Mouse (Mus musculus): Measurements from ENCODE around the gene Adamts8. TPM values are rescaled to one million over a fixed set of nuclear protein-coding genes. Genes with fewer than 3 reads are reported as not detected.

Gene Adamts8
- polyA plus RNA-seq, 1 experiment from 2014 or later = 1.4 TPM

GRCm38 (mm10) chr9:30918466-30919356 lies 23.7 kb upstream of the Adamts8 start:
- DNase-seq (ENCODE audit: low spot score) = peak; percentile 11
- no peak for ATAC-seq (ENCODE audit: low FRiP score)
- Histone ChIP-seq H3K27ac (ENCODE audit: low read depth, low read length) (no peak overlapping the region), H3K9me3 (ENCODE audit: control insufficient read depth, low read length) (no peaks in the 10 kb centered on the region), H3K4me1 (replicated peaks; ENCODE audit: control insufficient read depth, insufficient read depth, low read length) (0 out of 2 replicates have a peak, but pooled peaks cover 2% of the 10 kb centered on the region), H3K4me2 (replicated peaks; ENCODE audit: low read depth, low read length) (no peak overlapping the region), H3K4me3 (ENCODE audit: low read depth, low read length) (no peak overlapping the region), H3K36me3 (ENCODE audit: control insufficient read depth, insufficient read depth, low read length) (no peaks in the 10 kb centered on the region), H3K27me3 (ENCODE audit: control insufficient read depth, insufficient read depth, low read length) (peaks cover 16% of the 10 kb centered on the region), H3K9ac (ENCODE audit: low read depth, low read length) (no peak overlapping the region)
- WGBS = 61% methylated on average over 12 of the region's 12 CpGs

- no peak overlapping the region for H3K4me3 ChIP-seq (ENCODE audit: low read depth, low read length)
- no peak overlapping the region for H3K4me2 ChIP-seq (replicated peaks; ENCODE audit: low read depth, low read length)
- DNase-seq (ENCODE audit: low spot score) (no peak), ATAC-seq (ENCODE audit: low FRiP score) (no peak)
- 88% methylated on average over 9 of the region's 9 CpGs for WGBS
- no peaks in the 10 kb centered on the region for H3K36me3 ChIP-seq (ENCODE audit: control insufficient read depth, insufficient read depth, low read length)
- H3K27me3 ChIP-seq (ENCODE audit: control insufficient read depth, insufficient read depth, low read length) = peaks cover 16% of the 10 kb centered on the region
- H3K9me3 ChIP-seq (ENCODE audit: control insufficient read depth, low read length) = no peaks in the 10 kb centered on the region
- H3K9ac ChIP-seq (ENCODE audit: low read depth, low read length) = no peak overlapping the region
- H3K27ac ChIP-seq (ENCODE audit: low read depth, low read length) = no peak overlapping the region
- H3K4me1 ChIP-seq (replicated peaks; ENCODE audit: control insufficient read depth, insufficient read depth, low read length) = 0 out of 2 replicates have a peak, but pooled peaks cover 2% of the 10 kb centered on the region
Measured at GRCm38 (mm10) chr9:30919686-30920085, 22.7 kb upstream of the Adamts8 start.

- H3K9me3 ChIP-seq (ENCODE audit: control insufficient read depth, low read length) = no peaks in the 10 kb centered on the region
- 19% methylated on average over 6 of the region's 6 CpGs for WGBS
- H3K27me3 ChIP-seq (ENCODE audit: control insufficient read depth, insufficient read depth, low read length) = peaks cover 16% of the 10 kb centered on the region
- no peak overlapping the region for H3K27ac ChIP-seq (ENCODE audit: low read depth, low read length)
- H3K36me3 ChIP-seq (ENCODE audit: control insufficient read depth, insufficient read depth, low read length) = no peaks in the 10 kb centered on the region
- 0 out of 2 replicates have a peak, but pooled peaks cover 2% of the 10 kb centered on the region for H3K4me1 ChIP-seq (replicated peaks; ENCODE audit: control insufficient read depth, insufficient read depth, low read length)
- no peak overlapping the region for H3K9ac ChIP-seq (ENCODE audit: low read depth, low read length)
- H3K4me2 ChIP-seq (replicated peaks; ENCODE audit: low read depth, low read length) = no peak overlapping the region
- no peak overlapping the region for H3K4me3 ChIP-seq (ENCODE audit: low read depth, low read length)
- DNase-seq (ENCODE audit: low spot score) (peak; percentile 44), ATAC-seq (ENCODE audit: low FRiP score) (no peak)
Measured at GRCm38 (mm10) chr9:30920736-30921135, 21.6 kb upstream of the Adamts8 start.

GRCm38 (mm10) chr9:30921261-30922103 lies 20.9 kb upstream of the Adamts8 start:
- Histone ChIP-seq H3K36me3 (ENCODE audit: control insufficient read depth, insufficient read depth, low read length) (no peaks in the 10 kb centered on the region), H3K9ac (ENCODE audit: low read depth, low read length) (peak overlapping the region; percentile 27; the same call in 1 of the 2 replicates), H3K27me3 (ENCODE audit: control insufficient read depth, insufficient read depth, low read length) (peaks cover 16% of the 10 kb centered on the region), H3K27ac (ENCODE audit: low read depth, low read length) (no peak overlapping the region), H3K9me3 (ENCODE audit: control insufficient read depth, low read length) (no peaks in the 10 kb centered on the region), H3K4me1 (replicated peaks; ENCODE audit: control insufficient read depth, insufficient read depth, low read length) (0 out of 2 replicates have a peak, but pooled peaks cover 2% of the 10 kb centered on the region), H3K4me3 (ENCODE audit: low read depth, low read length) (peak overlapping the region; percentile 49), H3K4me2 (replicated peaks; ENCODE audit: low read depth, low read length) (peak overlapping the region; percentile 92)
- WGBS = 4% methylated on average over 56 of the region's 56 CpGs
- DNase-seq (ENCODE audit: low spot score) (no peak), ATAC-seq (ENCODE audit: low FRiP score) (peak; percentile 29; the same call in 1 of the 2 replicates)

GRCm38 (mm10) chr9:30922197-30922894 lies 20.0 kb upstream of the Adamts8 start, which contains the start of gene Adamts15:
Gene Adamts15, minus strand, starts transcription at chr9:30922452.
- H3K9me3 ChIP-seq (ENCODE audit: control insufficient read depth, low read length) = no peaks in the 10 kb centered on the region
- ATAC-seq (ENCODE audit: low FRiP score) (peak; percentile 90), DNase-seq (ENCODE audit: low spot score) (peak; percentile 70)
- peak within 1 kb of the TSS; percentile 27 for H3K9ac ChIP-seq (ENCODE audit: low read depth, low read length)
- peak within 1 kb of the TSS; percentile 49 for H3K4me3 ChIP-seq (ENCODE audit: low read depth, low read length)
- peaks cover 16% of the 10 kb centered on the region for H3K27me3 ChIP-seq (ENCODE audit: control insufficient read depth, insufficient read depth, low read length)
- H3K4me2 ChIP-seq (replicated peaks; ENCODE audit: low read depth, low read length) = peak within 1 kb of the TSS; percentile 92
- no peak within 1 kb of the TSS for H3K27ac ChIP-seq (ENCODE audit: low read depth, low read length)
- WGBS = under 1% methylated on average over 45 of the region's 47 CpGs
- 0 out of 2 replicates have a peak, but pooled peaks cover 2% of the 10 kb centered on the region for H3K4me1 ChIP-seq (replicated peaks; ENCODE audit: control insufficient read depth, insufficient read depth, low read length)
- H3K36me3 ChIP-seq (ENCODE audit: control insufficient read depth, insufficient read depth, low read length) = no peaks in the 10 kb centered on the region

- H3K4me3 ChIP-seq (ENCODE audit: low read depth, low read length) = no peak overlapping the region
- no peaks in the 10 kb centered on the region for H3K27me3 ChIP-seq (ENCODE audit: control insufficient read depth, insufficient read depth, low read length)
- H3K9ac ChIP-seq (ENCODE audit: low read depth, low read length) = no peak overlapping the region
- H3K36me3 ChIP-seq (ENCODE audit: control insufficient read depth, insufficient read depth, low read length) = no peaks in the 10 kb centered on the region
- DNase-seq (ENCODE audit: low spot score) (no peak), ATAC-seq (ENCODE audit: low FRiP score) (no peak)
- no peak overlapping the region for H3K27ac ChIP-seq (ENCODE audit: low read depth, low read length)
- WGBS = 98% methylated on average over 2 of the region's 2 CpGs
- no peaks in the 10 kb centered on the region for H3K4me1 ChIP-seq (replicated peaks; ENCODE audit: control insufficient read depth, insufficient read depth, low read length)
- no peak overlapping the region for H3K4me2 ChIP-seq (replicated peaks; ENCODE audit: low read depth, low read length)
- H3K9me3 ChIP-seq (ENCODE audit: control insufficient read depth, low read length) = no peaks in the 10 kb centered on the region
Measured at GRCm38 (mm10) chr9:30928759-30929158, 13.6 kb upstream of the Adamts8 start.

GRCm38 (mm10) chr9:30932346-30932745 lies 10.0 kb upstream of the Adamts8 start:
- no peak overlapping the region for H3K4me2 ChIP-seq (replicated peaks; ENCODE audit: low read depth, low read length)
- no peaks in the 10 kb centered on the region for H3K27me3 ChIP-seq (ENCODE audit: control insufficient read depth, insufficient read depth, low read length)
- H3K9me3 ChIP-seq (ENCODE audit: control insufficient read depth, low read length) = no peaks in the 10 kb centered on the region
- WGBS = 81% methylated on average over 4 of the region's 4 CpGs
- H3K9ac ChIP-seq (ENCODE audit: low read depth, low read length) = no peak overlapping the region
- H3K36me3 ChIP-seq (ENCODE audit: control insufficient read depth, insufficient read depth, low read length) = no peaks in the 10 kb centered on the region
- H3K4me3 ChIP-seq (ENCODE audit: low read depth, low read length) = no peak overlapping the region
- no peak for ATAC-seq (ENCODE audit: low FRiP score)
- no peak overlapping the region for H3K27ac ChIP-seq (ENCODE audit: low read depth, low read length)
- no peak for DNase-seq (ENCODE audit: low spot score)
- no peaks in the 10 kb centered on the region for H3K4me1 ChIP-seq (replicated peaks; ENCODE audit: control insufficient read depth, insufficient read depth, low read length)

GRCm38 (mm10) chr9:30934827-30935226 lies 7.5 kb upstream of the Adamts8 start:
- WGBS = 74% methylated on average over 6 of the region's 6 CpGs
- no peaks in the 10 kb centered on the region for H3K36me3 ChIP-seq (ENCODE audit: control insufficient read depth, insufficient read depth, low read length)
- H3K4me3 ChIP-seq (ENCODE audit: low read depth, low read length) = no peak overlapping the region
- no peaks in the 10 kb centered on the region for H3K4me1 ChIP-seq (replicated peaks; ENCODE audit: control insufficient read depth, insufficient read depth, low read length)
- DNase-seq (ENCODE audit: low spot score) = no peak
- no peak overlapping the region for H3K4me2 ChIP-seq (replicated peaks; ENCODE audit: low read depth, low read length)
- H3K27me3 ChIP-seq (ENCODE audit: control insufficient read depth, insufficient read depth, low read length) = no peaks in the 10 kb centered on the region
- H3K9ac ChIP-seq (ENCODE audit: low read depth, low read length) = no peak overlapping the region
- no peaks in the 10 kb centered on the region for H3K9me3 ChIP-seq (ENCODE audit: control insufficient read depth, low read length)
- no peak for ATAC-seq (ENCODE audit: low FRiP score)
- H3K27ac ChIP-seq (ENCODE audit: low read depth, low read length) = no peak overlapping the region

All from hindbrain, embryonic 11.5 days (tissue).